Mouse (Mus musculus): ENCODE measurements around the gene Fez2.

Gene Fez2

GRCm38 (mm10) chr17:78361939-78362728, 55.8 kb downstream of the Fez2 start:
- DNase-seq, result peak; percentile 55 to 64

GRCm38 (mm10) chr17:78358251-78358726, 59.7 kb downstream of the Fez2 start:
- DNase-seq, result no peak

GRCm38 (mm10) chr17:78357753-78358152, 60.2 kb downstream of the Fez2 start:
- DNase-seq, result no peak

GRCm38 (mm10) chr17:78355611-78356010, 62.3 kb downstream of the Fez2 start:
- DNase-seq, result no peak

- no peak for DNase-seq
Observed at GRCm38 (mm10) chr17:78354871-78355270, 63.1 kb downstream of the Fez2 start.

GRCm38 (mm10) chr17:78354411-78354810, 63.5 kb downstream of the Fez2 start:
- DNase-seq, result no peak

- no peak for DNase-seq
Observed at GRCm38 (mm10) chr17:78352500-78352855, 65.5 kb downstream of the Fez2 start.

GRCm38 (mm10) chr17:78351676-78352499, 66.1 kb downstream of the Fez2 start:
- DNase-seq, result peak; percentile 13 to 26

- no peak for DNase-seq
Observed at GRCm38 (mm10) chr17:78347111-78347801, 70.7 kb downstream of the Fez2 start.

GRCm38 (mm10) chr17:78343688-78344087, 74.3 kb downstream of the Fez2 start:
- no peak for DNase-seq

- DNase-seq, result no peak
Observed at GRCm38 (mm10) chr17:78335250-78335649, 82.7 kb downstream of the Fez2 start.

GRCm38 (mm10) chr17:78333275-78333674, 84.7 kb downstream of the Fez2 start:
- DNase-seq, result no peak

- DNase-seq, result no peak
Observed at GRCm38 (mm10) chr17:78331438-78331837, 86.5 kb downstream of the Fez2 start.

GRCm38 (mm10) chr17:78328287-78328686, 89.7 kb downstream of the Fez2 start:
- no peak for DNase-seq

GRCm38 (mm10) chr17:78327187-78327586, 90.8 kb downstream of the Fez2 start:
- no peak for DNase-seq

- no peak for DNase-seq
Observed at GRCm38 (mm10) chr17:78326381-78326780, 91.6 kb downstream of the Fez2 start.

- no peak for DNase-seq
Observed at GRCm38 (mm10) chr17:78325761-78326332, 92.1 kb downstream of the Fez2 start.

GRCm38 (mm10) chr17:78322369-78323335, 95.3 kb downstream of the Fez2 start:
- no peak for DNase-seq

- DNase-seq, result no peak
Observed at GRCm38 (mm10) chr17:78321216-78321835, 96.6 kb downstream of the Fez2 start.
